In the genomic region with DNA sequence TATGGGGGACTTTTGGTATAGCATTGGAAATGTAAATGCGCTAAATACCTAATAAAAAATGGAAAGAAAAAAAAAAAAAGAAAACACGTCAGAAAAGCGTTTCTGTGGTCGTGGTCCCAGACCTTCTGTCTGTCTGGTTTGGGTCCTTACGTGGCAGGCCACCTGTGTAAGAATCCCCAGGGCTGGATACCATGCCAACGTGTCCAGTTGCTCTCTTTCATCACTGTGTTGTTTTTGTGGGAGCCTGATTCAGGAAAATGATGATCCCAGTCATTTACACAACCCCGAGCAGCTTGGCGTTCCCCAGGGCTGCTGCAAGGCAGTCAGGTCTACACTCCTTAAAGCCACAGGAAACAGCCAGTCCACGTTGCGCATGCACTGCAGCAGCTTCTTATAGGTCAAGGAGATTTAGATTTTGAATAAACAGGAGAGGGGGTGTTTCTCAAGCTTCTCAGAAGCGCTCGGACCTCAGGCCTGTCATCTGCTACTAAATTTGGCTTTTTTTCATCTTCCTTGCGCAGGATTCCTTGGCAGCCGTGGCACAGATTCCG, we compare ENCODE assay signal across 9 mouse cellular contexts.
A peak's percentile ranks its signal among the peaks of the same experiment; 100 is the strongest.
DNase-seq lines count a peak whose midpoint lies in the region; ATAC-seq and TF ChIP-seq lines count a peak whose summit lies in the region.
"Had no signal": no experiment of that assay in that cellular context is flagged by ENCODE, and none has a peak within 500 bp of the region (broad histone marks: within the 10 kb centered on the region; RNA-seq: fewer than 3 reads in every experiment).

No protein-coding gene starts in this region.

- no peak for TF ChIP-seq POLR2A in limb, embryonic 14.5 days (IDR thresholded peaks at IDR 0.05; ENCODE audit: borderline replicate concordance, extremely low read depth, insufficient read depth, insufficient read length)

- no peak overlapping the region for H3K4me2 ChIP-seq in hindbrain, embryonic 13.5 days
- no peak overlapping the region for H3K4me2 ChIP-seq in hindbrain, embryonic 11.5 days (replicated peaks; ENCODE audit: low read depth, low read length)
- no peak overlapping the region for H3K4me2 ChIP-seq in limb, embryonic 14.5 days (replicated peaks; ENCODE audit: low read depth, low read length, severe bottlenecking)
- H3K4me2 ChIP-seq in forebrain, embryonic 13.5 days, result no peak overlapping the region
- H3K4me2 ChIP-seq: heart, embryonic 15.5 days had no signal

- peak; percentile 37; the same call in 1 of the 2 replicates for ATAC-seq in hindbrain, embryonic 13.5 days (ENCODE audit: low FRiP score)
- ATAC-seq in hindbrain, embryonic 11.5 days (ENCODE audit: low FRiP score), result no peak
- no peak for ATAC-seq in limb, embryonic 14.5 days (ENCODE audit: low FRiP score, low read depth)
- no peak for ATAC-seq in forebrain, embryonic 13.5 days

- no peak for DNase-seq in hindbrain, embryonic 11.5 days (ENCODE audit: low spot score)
- peak; percentile 8 for DNase-seq in 3T3-L1 (ENCODE audit: low read depth, low spot score)
- DNase-seq in brain, adult 2 months (ENCODE audit: low read depth, low spot score), result peak; percentile 70
- no peak for DNase-seq in limb, embryonic 14.5 days (ENCODE audit: low spot score)
- DNase-seq in spleen, adult 12 weeks (ENCODE audit: low spot score), result no peak
- DNase-seq in heart, postnatal 4 days, result no peak

- H3K27me3 ChIP-seq in hindbrain, embryonic 13.5 days, result no peaks in the 10 kb centered on the region
- no peaks in the 10 kb centered on the region for H3K27me3 ChIP-seq in hindbrain, embryonic 11.5 days (ENCODE audit: control insufficient read depth, insufficient read depth, low read length)
- no peaks in the 10 kb centered on the region for H3K27me3 ChIP-seq in limb, embryonic 14.5 days (ENCODE audit: control insufficient read depth, insufficient read depth, low read length)
- peaks cover 3% of the 10 kb centered on the region; the same call in 1 of the 2 replicates for H3K27me3 ChIP-seq in forebrain, embryonic 13.5 days
- H3K27me3 ChIP-seq: heart, embryonic 15.5 days had no signal

- no peaks in the 10 kb centered on the region for H3K9me3 ChIP-seq in hindbrain, embryonic 13.5 days
- H3K9me3 ChIP-seq in hindbrain, embryonic 11.5 days (ENCODE audit: control insufficient read depth, low read length), result no peaks in the 10 kb centered on the region
- no peaks in the 10 kb centered on the region for H3K9me3 ChIP-seq in limb, embryonic 14.5 days (ENCODE audit: control insufficient read depth, low read length)
- H3K9me3 ChIP-seq in forebrain, embryonic 13.5 days (replicated peaks), result no peaks in the 10 kb centered on the region
- H3K9me3 ChIP-seq: heart, embryonic 15.5 days had no signal

- no peaks in the 10 kb centered on the region for H3K36me3 ChIP-seq in hindbrain, embryonic 13.5 days
- H3K36me3 ChIP-seq in hindbrain, embryonic 11.5 days (ENCODE audit: control insufficient read depth, insufficient read depth, low read length), result no peaks in the 10 kb centered on the region
- H3K36me3 ChIP-seq in limb, embryonic 14.5 days (ENCODE audit: control insufficient read depth, insufficient read depth, low read length), result no peaks in the 10 kb centered on the region
- H3K36me3 ChIP-seq in forebrain, embryonic 13.5 days (ENCODE audit: poor library complexity, severe bottlenecking), result no peaks in the 10 kb centered on the region
- H3K36me3 ChIP-seq: heart, embryonic 15.5 days had no signal

- no peak overlapping the region for H3K4me3 ChIP-seq in hindbrain, embryonic 13.5 days
- H3K4me3 ChIP-seq in hindbrain, embryonic 11.5 days (ENCODE audit: low read depth, low read length), result no peak overlapping the region
- no peak overlapping the region for H3K4me3 ChIP-seq in limb, embryonic 14.5 days (replicated peaks; ENCODE audit: low read length)
- no peak overlapping the region for H3K4me3 ChIP-seq in forebrain, embryonic 13.5 days
- H3K4me3 ChIP-seq: heart, embryonic 15.5 days had no signal

- WGBS in hindbrain, embryonic 13.5 days, result 70% methylated on average over 15 of the region's 15 CpGs
- WGBS in hindbrain, embryonic 11.5 days, result 74% methylated on average over 15 of the region's 15 CpGs
- 55% methylated on average over 15 of the region's 15 CpGs for WGBS in limb, embryonic 14.5 days
- WGBS in forebrain, embryonic 13.5 days, result 77% methylated on average over 15 of the region's 15 CpGs

- H3K9ac ChIP-seq in hindbrain, embryonic 13.5 days, result no peak overlapping the region
- no peak overlapping the region for H3K9ac ChIP-seq in hindbrain, embryonic 11.5 days (ENCODE audit: low read depth, low read length)
- H3K9ac ChIP-seq in limb, embryonic 14.5 days (ENCODE audit: low read depth, low read length, severe bottlenecking), result no peak overlapping the region
- H3K9ac ChIP-seq in forebrain, embryonic 13.5 days, result no peak overlapping the region
- H3K9ac ChIP-seq: heart, embryonic 15.5 days had no signal

- peaks cover 25% of the 10 kb centered on the region for H3K4me1 ChIP-seq in hindbrain, embryonic 13.5 days (replicated peaks)
- peaks cover 6% of the 10 kb centered on the region; the same call in 1 of the 2 replicates for H3K4me1 ChIP-seq in hindbrain, embryonic 11.5 days (replicated peaks; ENCODE audit: control insufficient read depth, insufficient read depth, low read length)
- H3K4me1 ChIP-seq in limb, embryonic 14.5 days (ENCODE audit: control insufficient read depth, insufficient read depth, low read length), result peaks cover 22% of the 10 kb centered on the region
- peaks cover 25% of the 10 kb centered on the region for H3K4me1 ChIP-seq in forebrain, embryonic 13.5 days

- no peak overlapping the region for H3K27ac ChIP-seq in hindbrain, embryonic 13.5 days
- H3K27ac ChIP-seq in hindbrain, embryonic 11.5 days (ENCODE audit: low read depth, low read length), result no peak overlapping the region
- H3K27ac ChIP-seq in limb, embryonic 14.5 days (replicated peaks; ENCODE audit: low read depth, low read length), result peak overlapping the region; percentile 19
- H3K27ac ChIP-seq in forebrain, embryonic 13.5 days, result no peak overlapping the region

Comparison
In these comparisons a context has a peak if more than half of its experiments do, and no peak if none do; other contexts are left out.
1. DNase-seq: peak in 3T3-L1 (single experiment) and brain, adult 2 months (single experiment); none in hindbrain, embryonic 11.5 days (single experiment), limb, embryonic 14.5 days (single experiment), spleen, adult 12 weeks (single experiment) and heart, postnatal 4 days (single experiment).